Mouse (Mus musculus): ENCODE data around the gene Fbxw11. TPM values are rescaled to one million over a fixed set of nuclear protein-coding genes. Genes with fewer than 3 reads are reported as not detected.
"Not testable (repeated sequence)": the region's sequence is repeated elsewhere in the genome, so short reads cannot be mapped to it uniquely, and the experiment has no call there.

Fbxw11 gene
- polyA plus RNA-seq, 1 experiment from 2014 or later = 51.0 TPM

- Histone ChIP-seq H3K4me2 (no peak overlapping the region), H3K27ac (ENCODE audit: low read depth, low read length) (no peak overlapping the region), H3K36me3 (ENCODE audit: control insufficient read depth, insufficient read depth, low read length) (no peaks in the 10 kb centered on the region), H3K9ac (ENCODE audit: low read depth, low read length) (no peak overlapping the region), H3K4me1 (ENCODE audit: control insufficient read depth, insufficient read depth, low read length) (peaks cover 23% of the 10 kb centered on the region), H3K9me3 (replicated peaks; ENCODE audit: control insufficient read depth, low read length) (no peaks in the 10 kb centered on the region), H3K27me3 (ENCODE audit: control insufficient read depth, insufficient read depth, low read length) (no peaks in the 10 kb centered on the region), H3K4me3 (ENCODE audit: low read depth, low read length) (no peak overlapping the region)
- WGBS (ENCODE audit: insufficient replicate concordance) = 68% methylated on average over 3 of the region's 3 CpGs
- no peak for ATAC-seq (replicated peaks; ENCODE audit: insufficient number of reproducible peaks, low FRiP score, low TSS enrichment)
These were observed 42.2 kb downstream of the Fbxw11 start for GRCm38 (mm10) chr11:32684690-32685254.

GRCm38 (mm10) chr11:32688245-32688855 is 45.8 kb downstream of the Fbxw11 start:
- H3K4me1 ChIP-seq (ENCODE audit: control insufficient read depth, insufficient read depth, low read length) = peaks cover 17% of the 10 kb centered on the region
- H3K36me3 ChIP-seq (ENCODE audit: control insufficient read depth, insufficient read depth, low read length) = no peaks in the 10 kb centered on the region
- H3K27ac ChIP-seq (ENCODE audit: low read depth, low read length) = no peak overlapping the region
- no peak for ATAC-seq (replicated peaks; ENCODE audit: insufficient number of reproducible peaks, low FRiP score, low TSS enrichment)
- H3K4me2 ChIP-seq = no peak overlapping the region
- no peak overlapping the region for H3K4me3 ChIP-seq (ENCODE audit: low read depth, low read length)
- H3K27me3 ChIP-seq (ENCODE audit: control insufficient read depth, insufficient read depth, low read length) = no peaks in the 10 kb centered on the region
- WGBS (ENCODE audit: insufficient replicate concordance) = 91% methylated on average over 2 of the region's 2 CpGs
- H3K9me3 ChIP-seq (replicated peaks; ENCODE audit: control insufficient read depth, low read length) = no peaks in the 10 kb centered on the region
- H3K9ac ChIP-seq (ENCODE audit: low read depth, low read length) = no peak overlapping the region

- Histone ChIP-seq H3K4me1 (ENCODE audit: control insufficient read depth, insufficient read depth, low read length) (peaks cover 16% of the 10 kb centered on the region), H3K9me3 (replicated peaks; ENCODE audit: control insufficient read depth, low read length) (no peaks in the 10 kb centered on the region), H3K27ac (ENCODE audit: low read depth, low read length) (no peak overlapping the region)
These were observed 47.0 kb downstream of the Fbxw11 start for GRCm38 (mm10) chr11:32689510-32689909.

GRCm38 (mm10) chr11:32692834-32693233 is 50.3 kb downstream of the Fbxw11 start:
- ATAC-seq (replicated peaks; ENCODE audit: insufficient number of reproducible peaks, low FRiP score, low TSS enrichment) = no peak
- no peaks in the 10 kb centered on the region for H3K36me3 ChIP-seq (ENCODE audit: control insufficient read depth, insufficient read depth, low read length)
- no peak overlapping the region for H3K4me3 ChIP-seq (ENCODE audit: low read depth, low read length)
- peaks cover 18% of the 10 kb centered on the region; the same call in 1 of the 2 replicates for H3K4me1 ChIP-seq (ENCODE audit: control insufficient read depth, insufficient read depth, low read length)
- no peaks in the 10 kb centered on the region for H3K9me3 ChIP-seq (replicated peaks; ENCODE audit: control insufficient read depth, low read length)
- no peak overlapping the region for H3K4me2 ChIP-seq
- no peaks in the 10 kb centered on the region for H3K27me3 ChIP-seq (ENCODE audit: control insufficient read depth, insufficient read depth, low read length)
- no peak overlapping the region for H3K27ac ChIP-seq (ENCODE audit: low read depth, low read length)
- no peak overlapping the region for H3K9ac ChIP-seq (ENCODE audit: low read depth, low read length)
- WGBS (ENCODE audit: insufficient replicate concordance) = 96% methylated on average over 1 of the region's 1 CpGs

More at GRCm38 (mm10) chr11:32689510-32689909, 47.0 kb downstream of the Fbxw11 start:
- no peaks in the 10 kb centered on the region for H3K36me3 ChIP-seq (ENCODE audit: control insufficient read depth, insufficient read depth, low read length)
- H3K4me3 ChIP-seq (ENCODE audit: low read depth, low read length) = no peak overlapping the region
- ATAC-seq (replicated peaks; ENCODE audit: insufficient number of reproducible peaks, low FRiP score, low TSS enrichment) = no peak
- no peak overlapping the region for H3K4me2 ChIP-seq
- WGBS (ENCODE audit: insufficient replicate concordance) = 92% methylated on average over 1 of the region's 1 CpGs
- no peak overlapping the region for H3K9ac ChIP-seq (ENCODE audit: low read depth, low read length)
- H3K27me3 ChIP-seq (ENCODE audit: control insufficient read depth, insufficient read depth, low read length) = no peaks in the 10 kb centered on the region

GRCm38 (mm10) chr11:32693431-32694141 is 51.1 kb downstream of the Fbxw11 start:
- no peak overlapping the region for H3K4me3 ChIP-seq (ENCODE audit: low read depth, low read length)
- no peak for ATAC-seq (replicated peaks; ENCODE audit: insufficient number of reproducible peaks, low FRiP score, low TSS enrichment)
- no peak overlapping the region for H3K27ac ChIP-seq (ENCODE audit: low read depth, low read length)
- no peaks in the 10 kb centered on the region for H3K9me3 ChIP-seq (replicated peaks; ENCODE audit: control insufficient read depth, low read length)
- 61% methylated on average over 7 of the region's 7 CpGs for WGBS (ENCODE audit: insufficient replicate concordance)
- H3K4me1 ChIP-seq (ENCODE audit: control insufficient read depth, insufficient read depth, low read length) = peaks cover 20% of the 10 kb centered on the region
- no peaks in the 10 kb centered on the region for H3K36me3 ChIP-seq (ENCODE audit: control insufficient read depth, insufficient read depth, low read length)
- no peak overlapping the region for H3K4me2 ChIP-seq
- H3K27me3 ChIP-seq (ENCODE audit: control insufficient read depth, insufficient read depth, low read length) = no peaks in the 10 kb centered on the region
- H3K9ac ChIP-seq (ENCODE audit: low read depth, low read length) = no peak overlapping the region

GRCm38 (mm10) chr11:32694322-32695003 is 51.9 kb downstream of the Fbxw11 start:
- not testable (repeated sequence) for H3K27ac ChIP-seq (ENCODE audit: low read depth, low read length); H3K9me3 ChIP-seq (replicated peaks; ENCODE audit: control insufficient read depth, low read length); ATAC-seq (replicated peaks; ENCODE audit: insufficient number of reproducible peaks, low FRiP score, low TSS enrichment); H3K4me3 ChIP-seq (ENCODE audit: low read depth, low read length); H3K36me3 ChIP-seq (ENCODE audit: control insufficient read depth, insufficient read depth, low read length); H3K4me2 ChIP-seq; H3K9ac ChIP-seq (ENCODE audit: low read depth, low read length); H3K27me3 ChIP-seq (ENCODE audit: control insufficient read depth, insufficient read depth, low read length)
- WGBS (ENCODE audit: insufficient replicate concordance) = 68% methylated on average over 9 of the region's 9 CpGs
- peaks cover 22% of the 10 kb centered on the region for H3K4me1 ChIP-seq (ENCODE audit: control insufficient read depth, insufficient read depth, low read length)

- no peak overlapping the region for H3K4me2 ChIP-seq
- H3K27me3 ChIP-seq (ENCODE audit: control insufficient read depth, insufficient read depth, low read length) = no peaks in the 10 kb centered on the region
- H3K9ac ChIP-seq (ENCODE audit: low read depth, low read length) = no peak overlapping the region
- no peak for ATAC-seq (replicated peaks; ENCODE audit: insufficient number of reproducible peaks, low FRiP score, low TSS enrichment)
- peaks cover 35% of the 10 kb centered on the region for H3K4me1 ChIP-seq (ENCODE audit: control insufficient read depth, insufficient read depth, low read length)
- no peak overlapping the region for H3K27ac ChIP-seq (ENCODE audit: low read depth, low read length)
- no peaks in the 10 kb centered on the region for H3K9me3 ChIP-seq (replicated peaks; ENCODE audit: control insufficient read depth, low read length)
- 41% methylated on average over 2 of the region's 2 CpGs for WGBS (ENCODE audit: insufficient replicate concordance)
- no peak overlapping the region for H3K4me3 ChIP-seq (ENCODE audit: low read depth, low read length)
- H3K36me3 ChIP-seq (ENCODE audit: control insufficient read depth, insufficient read depth, low read length) = no peaks in the 10 kb centered on the region
These were observed 54.0 kb downstream of the Fbxw11 start for GRCm38 (mm10) chr11:32696446-32697090.

GRCm38 (mm10) chr11:32697695-32698094 is 55.2 kb downstream of the Fbxw11 start:
- Histone ChIP-seq H3K9me3 (replicated peaks; ENCODE audit: control insufficient read depth, low read length) (no peaks in the 10 kb centered on the region), H3K4me2 (no peak overlapping the region), H3K4me1 (ENCODE audit: control insufficient read depth, insufficient read depth, low read length) (peaks cover 40% of the 10 kb centered on the region), H3K4me3 (ENCODE audit: low read depth, low read length) (no peak overlapping the region), H3K27me3 (ENCODE audit: control insufficient read depth, insufficient read depth, low read length) (no peaks in the 10 kb centered on the region), H3K27ac (ENCODE audit: low read depth, low read length) (no peak overlapping the region), H3K36me3 (ENCODE audit: control insufficient read depth, insufficient read depth, low read length) (no peaks in the 10 kb centered on the region), H3K9ac (ENCODE audit: low read depth, low read length) (no peak overlapping the region)
- no peak for ATAC-seq (replicated peaks; ENCODE audit: insufficient number of reproducible peaks, low FRiP score, low TSS enrichment)
- 47% methylated on average over 3 of the region's 3 CpGs for WGBS (ENCODE audit: insufficient replicate concordance)
